Mouse (Mus musculus) ES-Bruce4 (cell line): Measurements from ENCODE around the gene Scrn3. TPM values are rescaled to one million over a fixed set of nuclear protein-coding genes. Genes with fewer than 3 reads are reported as not detected.
A peak's percentile ranks its signal among the peaks of the same experiment; 100 is the strongest.

ENCODE experiments used
- H3K27ac ChIP-seq: 2 replicates; pipeline ENCODE4 v1.5.1; 2012; ENCODE audit warnings: low read length, inconsistent platforms; ENCODE audit not compliant: insufficient read depth
- H3K27me3 ChIP-seq: 2 replicates; pipeline ENCODE4 v1.6.1; 2012; ENCODE audit warnings: mild to moderate bottlenecking, low read length, inconsistent platforms; ENCODE audit not compliant: control insufficient read depth, poor library complexity, insufficient read depth, severe bottlenecking
- H3K36me3 ChIP-seq: 2 replicates; pipeline ENCODE4 v1.6.1; 2012; ENCODE audit warnings: inconsistent platforms, mild to moderate bottlenecking, low read length, moderate library complexity; ENCODE audit not compliant: control insufficient read depth, poor library complexity, insufficient read depth, severe bottlenecking
- H3K4me1 ChIP-seq: one replicate; pipeline ENCODE4 v1.8.1; 2011; ENCODE audit warnings: low read length; ENCODE audit not compliant: control insufficient read depth, insufficient read depth
- H3K4me3 ChIP-seq: 2 replicates; pipeline ENCODE4 v1.5.1; 2011; ENCODE audit warnings: low read depth, mild to moderate bottlenecking, low read length
- H3K9ac ChIP-seq: 2 replicates; pipeline ENCODE4 v1.6.1; 2012; ENCODE audit warnings: low read depth, mild to moderate bottlenecking, inconsistent platforms; ENCODE audit not compliant: poor library complexity, severe bottlenecking
- H3K9me3 ChIP-seq: replicated peaks from 2 replicates; pipeline ENCODE4 v1.6.1; 2012; ENCODE audit warnings: mild to moderate bottlenecking, low read length, inconsistent platforms; ENCODE audit not compliant: control insufficient read depth, poor library complexity, insufficient read depth, severe bottlenecking
- CTCF ChIP-seq: IDR thresholded peaks from one replicate; pipeline ENCODE4 v1.8.1; 2011; ENCODE audit warnings: low read depth, low read length
- EP300 ChIP-seq: IDR thresholded peaks from 2 replicates; pipeline ENCODE4 v1.6.1; 2011; ENCODE audit warnings: low read depth, low read length; ENCODE audit not compliant: insufficient read depth
- POLR2A ChIP-seq: IDR thresholded peaks from one replicate; pipeline ENCODE4 v1.8.1; 2011; ENCODE audit warnings: low read length; ENCODE audit not compliant: insufficient read depth
- polyA plus RNA-seq: library from polyadenylated mRNA; stranded (reverse); fragments of >200 nt; gene quantifications from 2 replicates; pipeline ENCODE4 v1.2.4, GENCODE M21; 2011; ENCODE audit warnings: low read depth; ENCODE audit not compliant: missing spikeins, insufficient read depth, insufficient read length

Gene Scrn3
- polyA plus RNA-seq = 33.5 and 33.8 TPM in 2 replicates

DNA sequence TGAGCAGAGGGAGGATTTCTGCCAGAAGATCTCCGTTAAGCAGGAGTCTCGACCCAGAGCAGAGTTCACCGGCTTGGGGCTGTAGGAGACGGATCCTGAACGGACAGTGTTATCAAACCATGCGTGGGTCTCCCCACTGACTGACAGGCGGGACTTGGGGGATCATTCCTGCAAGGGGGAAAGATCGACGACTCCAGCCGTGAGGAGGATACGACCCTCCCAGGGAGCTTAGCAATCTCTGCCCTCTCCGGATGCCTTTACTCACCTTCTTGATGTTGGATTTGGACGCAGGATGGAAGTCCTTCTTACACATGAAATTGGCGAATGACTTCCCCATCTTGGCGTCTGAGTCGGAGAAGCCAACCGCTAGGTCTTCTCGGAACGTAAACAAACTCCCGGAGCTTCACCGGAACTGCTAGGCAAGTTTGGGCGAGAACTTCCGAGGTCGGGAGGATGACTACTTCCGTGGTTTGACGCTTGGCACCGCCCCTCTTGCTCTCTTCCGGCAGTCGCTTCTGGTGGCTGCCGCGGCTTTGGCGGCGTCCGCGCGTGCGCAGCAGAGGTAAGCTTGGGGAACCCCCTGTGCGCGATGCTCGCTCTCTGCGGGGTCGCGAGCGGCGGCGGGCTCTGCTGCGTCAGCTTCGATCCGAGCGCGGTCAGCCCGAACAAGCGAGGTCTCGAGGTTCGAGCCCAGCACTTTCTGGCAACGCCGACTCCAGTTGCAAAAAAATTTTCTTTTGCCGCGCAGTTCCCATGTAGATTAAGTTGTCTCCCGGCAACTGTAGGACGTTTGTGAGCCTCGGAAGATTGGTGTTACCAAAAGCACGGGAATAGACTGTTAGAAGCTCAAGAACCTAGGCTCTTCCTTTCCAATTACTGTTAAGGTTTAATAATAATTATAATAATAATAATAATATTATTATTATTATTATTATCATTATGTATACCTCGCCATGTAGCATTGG lies at the start of gene Scrn3, which contains the start of gene Cir1:
Scrn3 (plus strand) TSS at position 450 of the 965 bp plus-strand sequence.
Cir1 (minus strand) TSS at position 550 of the 965 bp plus-strand sequence.
- Histone ChIP-seq H3K4me1 (no peaks in the 10 kb centered on the region), H3K4me3 (peak within 1 kb of the TSS; percentile 98), H3K27ac (peak within 1 kb of the TSS; percentile 62), H3K36me3 (peaks cover 2% of the 10 kb centered on the region; the same call in 1 of the 2 replicates), H3K9ac (peak within 1 kb of the TSS; percentile 73), H3K27me3 (no peaks in the 10 kb centered on the region), H3K9me3 (no peaks in the 10 kb centered on the region)
- TF ChIP-seq EP300 (0 out of 2 replicates have a peak, but pooled peaks have one; percentile 39), CTCF (no peak), POLR2A (peak; percentile 74)

DNA sequence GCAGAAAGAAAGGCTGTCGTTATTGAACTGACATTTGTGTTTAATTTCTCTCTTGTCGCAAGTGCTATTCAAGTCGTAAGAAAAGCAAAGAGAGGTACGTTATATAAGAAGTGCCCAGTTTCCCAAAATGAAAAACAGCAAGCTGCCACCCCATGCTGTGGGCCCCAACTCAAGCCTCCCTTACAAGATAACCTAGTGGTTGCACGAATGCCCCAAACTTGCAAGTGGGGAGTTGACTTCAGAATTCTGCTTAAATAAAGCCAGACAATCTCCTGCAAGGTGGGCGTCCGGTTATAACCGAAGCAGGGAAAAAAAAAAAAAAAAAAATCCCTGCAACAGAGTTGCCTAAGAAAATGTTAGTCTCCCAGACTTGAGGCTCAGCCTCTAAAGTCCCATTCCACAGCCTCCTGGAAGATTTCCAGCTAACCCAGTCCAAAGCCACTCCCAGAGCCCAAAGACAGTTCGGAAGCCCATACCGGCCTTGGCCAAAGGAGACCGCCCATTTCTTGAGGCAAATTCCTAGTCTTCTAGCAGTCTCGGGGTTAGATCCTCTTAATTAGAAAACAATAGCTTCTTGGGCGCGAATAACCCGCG lies 49.1 kb upstream of the Scrn3 start:
- no peak overlapping the region for H3K27ac ChIP-seq
- H3K27me3 ChIP-seq = peaks cover 7% of the 10 kb centered on the region; the same call in 1 of the 2 replicates
- TF ChIP-seq POLR2A = no peak
- no peak for TF ChIP-seq CTCF
- TF ChIP-seq EP300 = no peak
- no peaks in the 10 kb centered on the region for H3K36me3 ChIP-seq
- H3K9ac ChIP-seq = no peak overlapping the region
- H3K4me3 ChIP-seq = peak overlapping the region; percentile 41
- H3K4me1 ChIP-seq = no peaks in the 10 kb centered on the region
- H3K9me3 ChIP-seq = peaks cover 4% of the 10 kb centered on the region

DNA sequence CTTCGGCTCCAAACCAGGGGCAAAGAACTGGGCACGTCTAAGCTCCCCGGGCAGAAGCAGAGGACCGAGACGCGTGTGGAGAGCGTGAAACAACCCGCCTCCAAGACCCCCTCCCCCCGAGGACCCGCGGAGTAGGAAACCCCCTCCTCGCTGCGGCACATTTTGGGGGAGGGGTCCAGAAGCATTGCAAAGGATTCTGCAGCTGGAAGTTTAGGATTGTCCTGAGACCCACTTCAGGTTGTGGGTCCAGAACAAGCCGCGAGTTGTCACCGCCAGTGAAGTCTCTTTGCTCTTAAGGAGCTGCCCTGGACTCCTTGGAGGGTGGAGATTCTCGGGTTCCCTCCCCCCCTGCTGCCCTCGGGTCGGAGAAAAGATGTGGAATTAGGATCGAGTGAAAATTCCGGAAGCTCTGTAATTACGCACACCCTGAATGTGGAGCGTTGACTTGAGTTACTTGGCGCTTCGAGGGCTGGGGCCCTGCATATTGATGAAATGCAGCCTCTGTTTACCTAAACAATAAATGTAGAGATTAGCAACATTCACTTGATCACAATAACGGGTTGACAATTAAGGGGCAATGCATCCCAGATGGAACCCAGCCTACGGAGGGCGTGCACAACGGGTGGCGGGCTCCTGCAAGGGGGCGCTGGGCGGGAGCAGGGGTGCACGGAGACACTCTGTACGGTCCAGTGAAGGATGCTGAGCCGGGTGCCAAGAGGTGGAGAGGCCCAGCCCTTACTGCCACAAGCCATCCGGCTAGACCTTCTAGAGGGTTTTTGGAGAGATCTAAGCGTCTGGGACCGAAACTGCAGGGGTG lies 48.4 kb upstream of the Scrn3 start:
- TF ChIP-seq POLR2A (no peak), CTCF (no peak), EP300 (no peak)

DNA sequence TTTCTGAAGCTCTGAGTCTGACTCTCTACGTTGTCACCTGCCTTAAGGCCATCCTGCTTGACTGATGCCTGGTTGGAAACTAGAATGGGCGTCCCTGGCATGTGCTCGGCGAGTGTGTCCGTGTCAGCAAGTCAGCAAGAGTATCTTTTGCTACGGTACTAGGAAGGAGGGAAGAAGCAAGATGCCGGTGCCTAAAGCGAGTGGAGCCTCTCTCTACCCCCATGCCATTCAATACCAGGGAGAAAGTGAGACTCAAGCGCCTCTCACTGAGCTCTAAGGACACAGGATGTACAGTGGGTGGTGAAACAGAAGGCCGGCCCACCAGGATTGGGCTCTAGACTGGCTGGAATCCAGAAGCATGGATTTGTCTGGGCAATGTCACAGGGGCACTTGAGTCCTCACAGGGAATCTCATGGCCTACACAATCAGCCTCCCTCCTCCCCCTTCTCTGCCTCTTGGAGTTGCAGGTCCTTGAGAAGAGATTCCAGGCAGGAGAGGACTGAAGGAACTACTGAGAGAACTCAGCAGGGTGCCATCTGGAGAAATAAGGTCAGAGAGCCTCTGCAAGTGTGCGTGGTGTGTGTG lies 47.7 kb upstream of the Scrn3 start:
- Histone ChIP-seq H3K27ac (no peak overlapping the region), H3K4me1 (no peaks in the 10 kb centered on the region), H3K9ac (no peak overlapping the region), H3K36me3 (no peaks in the 10 kb centered on the region), H3K4me3 (no peak overlapping the region), H3K27me3 (peaks cover 10% of the 10 kb centered on the region; the same call in 1 of the 2 replicates), H3K9me3 (peaks cover 4% of the 10 kb centered on the region)
- TF ChIP-seq CTCF (no peak), EP300 (no peak), POLR2A (no peak)

More for the DNA sequence above, 48.4 kb upstream of the Scrn3 start:
- Histone ChIP-seq H3K27me3 (peaks cover 7% of the 10 kb centered on the region; the same call in 1 of the 2 replicates), H3K4me3 (peak overlapping the region; percentile 41), H3K27ac (no peak overlapping the region), H3K9ac (no peak overlapping the region), H3K36me3 (no peaks in the 10 kb centered on the region), H3K4me1 (no peaks in the 10 kb centered on the region), H3K9me3 (peaks cover 4% of the 10 kb centered on the region)

DNA sequence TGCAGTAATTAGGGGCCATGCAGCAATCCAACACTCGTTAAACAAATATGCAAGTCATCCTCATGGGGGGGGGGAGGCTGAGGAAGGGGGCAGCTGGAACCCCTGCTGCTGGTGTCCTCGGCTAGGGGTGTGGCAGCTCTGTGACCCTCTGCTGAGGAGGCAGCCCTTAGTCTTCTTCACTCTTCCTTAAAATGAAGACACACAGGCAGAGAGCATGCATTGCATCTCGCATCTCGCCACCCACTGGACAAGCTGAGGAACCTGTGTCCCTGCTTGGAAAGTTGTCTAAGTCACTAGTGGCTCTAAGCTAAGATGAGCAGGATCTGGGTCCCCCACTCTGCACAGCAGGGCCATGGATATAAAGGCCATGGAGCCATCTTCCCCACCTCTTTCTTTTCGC lies 46.4 kb upstream of the Scrn3 start:
- no peaks in the 10 kb centered on the region for H3K36me3 ChIP-seq
- peaks cover 19% of the 10 kb centered on the region for H3K27me3 ChIP-seq
- no peak overlapping the region for H3K9ac ChIP-seq
- TF ChIP-seq EP300 (no peak), CTCF (no peak), POLR2A (no peak)
- no peaks in the 10 kb centered on the region for H3K4me1 ChIP-seq
- H3K27ac ChIP-seq = no peak overlapping the region
- H3K4me3 ChIP-seq = no peak overlapping the region
- H3K9me3 ChIP-seq = peaks cover 2% of the 10 kb centered on the region
